Mouse (Mus musculus) lung, embryonic 15.5 days (tissue): Measurements from ENCODE around the gene Sema4b. TPM values are rescaled to one million over a fixed set of nuclear protein-coding genes. Genes with fewer than 3 reads are reported as not detected.

Source experiments
- ATAC-seq: fragments of 200-750 bp; cut with Nextera tagmentation; 2 replicates; pipeline ENCODE4 v1.8.0; 2017; ENCODE audit warnings: moderate number of reproducible peaks, borderline replicate concordance; ENCODE audit not compliant: low FRiP score, low TSS enrichment; ENCODE audit errors: extremely low read depth
- H3K27ac ChIP-seq: fragments of 300-500 bp; sonication (generic); 2 replicates; pipeline ENCODE4 v1.5.1; 2015; ENCODE audit warnings: moderate library complexity, mild to moderate bottlenecking, inconsistent platforms
- H3K27me3 ChIP-seq: fragments of 300-500 bp; sonication (generic); 2 replicates; pipeline ENCODE4 v1.6.1; 2015; ENCODE audit warnings: inconsistent platforms
- H3K36me3 ChIP-seq: fragments of 300-500 bp; sonication (generic); 2 replicates; pipeline ENCODE4 v1.6.1; 2015; ENCODE audit warnings: inconsistent platforms
- H3K4me1 ChIP-seq: fragments of 300-500 bp; sonication (generic); 2 replicates; pipeline ENCODE4 v1.6.1; 2015; ENCODE audit warnings: inconsistent platforms
- H3K4me2 ChIP-seq: fragments of 300-500 bp; sonication (generic); 2 replicates; pipeline ENCODE4 v1.6.1; 2015; ENCODE audit warnings: inconsistent platforms, mild to moderate bottlenecking, moderate library complexity
- H3K4me3 ChIP-seq: fragments of 300-500 bp; sonication (generic); 2 replicates; pipeline ENCODE4 v1.5.1; 2015; ENCODE audit warnings: mild to moderate bottlenecking, inconsistent platforms
- H3K9ac ChIP-seq: fragments of 300-500 bp; sonication (generic); 2 replicates; pipeline ENCODE4 v1.6.1; 2015; ENCODE audit warnings: inconsistent platforms
- H3K9me3 ChIP-seq: fragments of 300-500 bp; sonication (generic); 2 replicates; pipeline ENCODE4 v1.6.1; 2016; ENCODE audit warnings: inconsistent platforms
- WGBS: fragments of 180-500 bp; shearing (Covaris S2); methylation state at CpG from one replicate; pipeline ENCODE4 v1.1.7; 2015; 5-methylcytosine and 5-hydroxymethylcytosine counted together
- polyA plus RNA-seq: library from polyadenylated mRNA; unstranded; fragments of >200 nt; fragmentation: Nextera tagmentation; extraction: Ambion mirVana; gene quantifications from 2 replicates; pipeline ENCODE4 v1.2.1, GENCODE M21; 2015

Gene Sema4b
- polyA plus RNA-seq, 1 experiment from 2014 or later = 14.9 TPM

DNA sequence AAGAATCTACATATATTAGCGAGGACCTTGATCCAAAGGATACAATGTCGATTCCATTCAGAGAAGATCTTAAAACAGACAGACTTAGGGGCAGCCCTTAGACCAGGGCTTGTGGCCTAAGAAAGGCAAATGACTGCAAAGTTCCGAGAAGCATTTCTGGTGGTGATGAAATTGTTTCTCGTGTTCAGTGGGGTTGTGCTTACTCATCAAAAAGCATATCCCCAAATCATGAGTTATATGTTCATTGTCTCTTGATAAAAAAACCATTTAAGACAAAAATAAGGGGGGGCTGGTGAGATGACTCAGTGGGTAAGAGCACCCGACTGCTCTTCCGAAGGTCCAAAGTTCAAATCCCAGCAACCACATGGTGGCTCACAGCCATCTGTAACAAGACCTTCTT lies 7.3 kb upstream of the Sema4b start:
- WGBS = 82% methylated on average over 6 of the region's 6 CpGs
- Histone ChIP-seq H3K27ac (no peak overlapping the region), H3K4me3 (no peak overlapping the region), H3K4me1 (no peaks in the 10 kb centered on the region), H3K9ac (no peak overlapping the region), H3K27me3 (no peaks in the 10 kb centered on the region), H3K36me3 (no peaks in the 10 kb centered on the region), H3K9me3 (no peaks in the 10 kb centered on the region), H3K4me2 (no peak overlapping the region)
- no peak for ATAC-seq

DNA sequence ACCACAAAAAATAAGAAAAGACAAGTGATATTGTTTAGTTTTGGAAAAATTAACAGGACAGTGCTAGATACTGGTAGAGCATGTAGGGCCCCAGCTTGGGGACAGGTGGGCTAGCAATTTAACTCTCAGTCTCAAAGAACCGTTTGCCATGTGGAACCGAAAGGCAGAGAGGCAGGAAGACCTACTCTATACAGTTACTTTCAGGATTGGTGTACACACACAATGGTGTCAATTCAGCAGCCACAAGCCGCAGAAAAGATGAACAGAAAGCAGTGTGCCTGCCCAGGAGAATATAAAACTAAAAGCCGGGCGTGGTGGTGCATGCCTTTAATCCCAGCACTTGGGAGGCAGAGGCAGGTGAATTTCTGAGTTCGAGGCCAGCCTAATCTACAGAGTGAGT lies 6.9 kb upstream of the Sema4b start:
- no peak for ATAC-seq
- Histone ChIP-seq H3K9me3 (no peaks in the 10 kb centered on the region), H3K36me3 (no peaks in the 10 kb centered on the region), H3K4me1 (no peaks in the 10 kb centered on the region), H3K27ac (no peak overlapping the region), H3K4me2 (no peak overlapping the region), H3K4me3 (no peak overlapping the region), H3K27me3 (no peaks in the 10 kb centered on the region), H3K9ac (no peak overlapping the region)
- WGBS = 77% methylated on average over 6 of the region's 6 CpGs

DNA sequence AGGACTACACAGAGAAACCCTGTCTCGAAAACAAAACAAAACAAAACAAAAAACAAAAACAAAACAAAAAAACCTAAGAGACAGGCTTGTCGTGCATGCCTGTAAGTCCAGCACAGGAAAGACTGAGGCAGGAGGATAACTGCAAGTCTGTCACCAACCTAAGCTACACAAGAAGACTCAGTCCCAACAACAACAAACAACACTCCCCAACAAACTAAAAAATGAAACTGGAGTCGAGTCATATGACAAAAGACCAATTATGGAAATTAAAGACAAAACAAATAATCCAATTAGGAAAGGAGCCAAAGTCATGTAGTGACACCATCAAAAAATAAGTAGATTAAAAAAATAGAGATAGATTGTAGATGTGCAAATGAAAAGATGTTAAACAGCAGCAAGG lies 6.4 kb upstream of the Sema4b start:
- Histone ChIP-seq H3K4me3 (no peak overlapping the region), H3K9ac (no peak overlapping the region), H3K27ac (no peak overlapping the region), H3K4me2 (no peak overlapping the region), H3K36me3 (no peaks in the 10 kb centered on the region), H3K9me3 (no peaks in the 10 kb centered on the region), H3K4me1 (no peaks in the 10 kb centered on the region), H3K27me3 (no peaks in the 10 kb centered on the region)
- no peak for ATAC-seq
- 69% methylated on average over 3 of the region's 3 CpGs for whole genome bisulfite sequencing

DNA sequence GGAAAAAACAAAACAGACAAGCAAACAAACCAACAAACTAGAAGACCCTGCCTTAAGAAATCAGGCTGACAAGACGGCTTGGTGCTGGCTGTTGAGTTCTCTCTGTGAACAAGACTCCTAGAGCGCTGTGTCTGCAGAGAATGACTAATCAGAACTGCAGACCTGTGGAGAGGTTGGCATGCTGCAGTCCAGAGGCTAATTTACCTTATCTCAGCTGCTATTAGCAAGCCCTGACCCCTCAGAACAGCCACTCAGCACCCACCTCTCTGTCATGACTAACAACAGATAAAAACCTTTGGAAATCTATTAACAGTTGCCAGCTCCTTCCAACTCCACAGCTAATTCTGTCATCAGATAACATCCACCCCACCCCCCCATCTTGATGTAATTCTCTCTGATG lies 5.6 kb upstream of the Sema4b start:
- Histone ChIP-seq H3K36me3 (no peaks in the 10 kb centered on the region), H3K4me3 (no peak overlapping the region), H3K4me1 (peaks cover 2% of the 10 kb centered on the region), H3K27me3 (no peaks in the 10 kb centered on the region), H3K9ac (no peak overlapping the region), H3K9me3 (no peaks in the 10 kb centered on the region), H3K27ac (no peak overlapping the region), H3K4me2 (no peak overlapping the region)
- no peak for ATAC-seq
- WGBS = 40% methylated on average over 2 of the region's 2 CpGs

DNA sequence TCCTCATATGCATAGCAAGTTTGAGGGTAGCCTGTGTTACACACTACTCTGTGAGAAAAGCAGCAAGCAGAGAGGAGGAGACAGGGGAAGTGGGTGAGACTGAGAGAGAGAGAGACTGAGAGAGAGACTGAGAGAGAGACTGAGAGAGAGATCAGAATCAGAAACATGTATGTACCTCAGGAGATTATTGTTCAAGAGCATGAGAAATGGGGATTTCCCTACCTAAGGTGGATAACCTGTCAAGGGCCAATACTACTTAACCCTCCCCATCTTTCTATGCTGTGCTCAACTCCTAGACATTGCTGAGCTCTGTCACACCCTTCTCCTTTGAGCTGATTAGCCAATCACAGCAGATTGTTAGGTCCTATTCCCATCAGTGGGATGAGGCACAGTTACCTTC lies 4.5 kb upstream of the Sema4b start:
- no peak overlapping the region for H3K27ac ChIP-seq
- H3K4me2 ChIP-seq = no peak overlapping the region
- H3K9ac ChIP-seq = no peak overlapping the region
- no peak for ATAC-seq
- no peaks in the 10 kb centered on the region for H3K9me3 ChIP-seq
- H3K4me3 ChIP-seq = no peak overlapping the region
- peaks cover 13% of the 10 kb centered on the region for H3K4me1 ChIP-seq
- no peaks in the 10 kb centered on the region for H3K36me3 ChIP-seq
- H3K27me3 ChIP-seq = no peaks in the 10 kb centered on the region

DNA sequence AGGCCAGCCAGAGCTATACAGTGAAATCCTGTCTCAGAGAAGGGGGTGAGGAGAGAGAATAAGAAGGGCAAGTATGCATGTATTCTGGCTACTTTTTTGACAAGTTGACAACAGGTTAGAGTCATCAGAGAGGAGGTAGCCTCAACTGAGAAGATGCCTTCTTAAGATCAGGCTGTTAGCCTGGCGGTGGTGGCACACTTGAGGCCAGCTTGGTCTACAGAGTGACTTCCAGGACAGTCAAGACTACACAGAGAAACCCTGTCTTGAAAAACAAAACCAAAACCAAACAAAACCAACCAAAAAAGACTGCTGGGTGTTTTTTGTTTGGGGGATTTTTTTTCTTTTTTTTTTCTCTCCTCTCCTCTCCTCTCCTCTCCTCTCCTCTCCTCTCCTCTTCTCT lies 3.2 kb upstream of the Sema4b start:
- WGBS = 88% methylated on average over 1 of the region's 1 CpGs
- no peak for ATAC-seq
- H3K4me1 ChIP-seq = peaks cover 18% of the 10 kb centered on the region

DNA sequence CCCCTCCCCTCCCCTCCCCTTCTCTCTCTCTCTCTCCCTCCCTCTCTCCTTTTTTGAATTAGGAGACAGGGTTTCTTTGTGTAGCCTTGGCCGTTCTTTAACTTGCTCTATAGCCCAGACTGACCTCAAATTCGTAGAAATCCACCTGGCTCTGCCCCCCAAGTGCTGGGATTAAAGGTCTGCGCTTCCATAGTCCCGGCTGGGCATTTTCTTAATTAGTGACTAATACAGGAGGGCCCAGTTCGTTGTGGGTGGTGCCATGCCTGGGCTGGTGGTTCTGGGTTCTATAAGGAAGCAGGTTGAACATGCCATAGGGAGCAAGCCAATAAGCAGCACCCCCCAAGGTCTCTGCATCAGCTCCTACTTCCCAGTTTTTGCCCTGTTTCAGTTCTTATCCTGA lies 2.7 kb upstream of the Sema4b start:
- H3K4me3 ChIP-seq = no peak overlapping the region
- H3K36me3 ChIP-seq = no peaks in the 10 kb centered on the region
- H3K27ac ChIP-seq = no peak overlapping the region
- no peaks in the 10 kb centered on the region for H3K27me3 ChIP-seq
- H3K9me3 ChIP-seq = no peaks in the 10 kb centered on the region
- peaks cover 23% of the 10 kb centered on the region for H3K4me1 ChIP-seq
- 63% methylated on average over 5 of the region's 5 CpGs for WGBS
- no peak for ATAC-seq
- H3K4me2 ChIP-seq = no peak overlapping the region
- no peak overlapping the region for H3K9ac ChIP-seq

More for the DNA sequence above, 3.2 kb upstream of the Sema4b start:
- Histone ChIP-seq H3K27me3 (no peaks in the 10 kb centered on the region), H3K4me3 (no peak overlapping the region), H3K9me3 (no peaks in the 10 kb centered on the region), H3K4me2 (no peak overlapping the region), H3K9ac (no peak overlapping the region), H3K27ac (no peak overlapping the region), H3K36me3 (no peaks in the 10 kb centered on the region)

DNA sequence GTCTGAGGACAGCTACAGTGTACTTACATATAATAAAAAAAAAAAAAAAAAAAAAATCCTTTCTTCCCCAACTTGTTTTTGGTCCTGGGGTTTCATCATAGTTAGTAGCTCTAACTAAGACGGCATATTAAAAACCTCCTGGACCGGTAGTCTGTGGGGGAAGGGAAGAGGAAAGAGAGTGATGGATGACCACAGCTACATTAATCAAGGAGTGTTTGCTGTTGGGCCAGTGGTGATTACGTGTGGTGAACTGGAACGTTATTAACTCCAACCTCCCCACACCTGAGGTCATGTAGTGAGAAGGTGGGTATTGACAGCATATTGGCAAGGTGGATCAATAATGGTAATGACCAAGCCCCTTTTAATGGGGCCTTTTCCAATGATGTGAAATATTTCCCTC lies 2.1 kb upstream of the Sema4b start:
- Histone ChIP-seq H3K4me2 (no peak overlapping the region), H3K9me3 (no peaks in the 10 kb centered on the region), H3K4me3 (no peak overlapping the region), H3K36me3 (no peaks in the 10 kb centered on the region), H3K9ac (no peak overlapping the region), H3K4me1 (peaks cover 27% of the 10 kb centered on the region), H3K27ac (no peak overlapping the region), H3K27me3 (no peaks in the 10 kb centered on the region)
- 43% methylated on average over 4 of the region's 4 CpGs for WGBS
- no peak for ATAC-seq

DNA sequence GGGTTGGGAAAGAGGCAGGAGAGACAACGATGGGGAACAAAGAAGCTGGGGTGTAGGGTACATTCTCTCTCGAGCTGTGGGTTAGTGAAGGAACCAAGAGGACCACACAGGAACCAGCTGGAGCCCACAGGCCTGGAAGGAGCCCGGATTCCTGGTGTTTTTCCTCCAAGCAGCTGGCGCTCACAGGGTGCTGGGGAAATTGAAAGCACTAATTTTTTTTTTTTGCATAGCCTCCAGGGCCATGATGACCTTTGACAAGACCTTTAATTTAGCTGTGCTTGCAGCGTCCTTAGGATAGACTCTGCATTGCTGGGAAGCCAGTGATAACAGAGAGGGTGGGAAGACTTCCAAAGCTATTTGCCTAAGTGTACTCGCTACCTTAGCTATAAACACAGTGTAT lies 1.7 kb upstream of the Sema4b start:
- no peaks in the 10 kb centered on the region for H3K27me3 ChIP-seq
- no peak overlapping the region for H3K9ac ChIP-seq
- peaks cover 27% of the 10 kb centered on the region for H3K4me1 ChIP-seq
- no peak overlapping the region for H3K4me2 ChIP-seq
- H3K4me3 ChIP-seq = no peak overlapping the region
- no peaks in the 10 kb centered on the region for H3K36me3 ChIP-seq
- H3K9me3 ChIP-seq = no peaks in the 10 kb centered on the region
- no peak overlapping the region for H3K27ac ChIP-seq
- ATAC-seq = no peak
- WGBS = 51% methylated on average over 6 of the region's 6 CpGs

DNA sequence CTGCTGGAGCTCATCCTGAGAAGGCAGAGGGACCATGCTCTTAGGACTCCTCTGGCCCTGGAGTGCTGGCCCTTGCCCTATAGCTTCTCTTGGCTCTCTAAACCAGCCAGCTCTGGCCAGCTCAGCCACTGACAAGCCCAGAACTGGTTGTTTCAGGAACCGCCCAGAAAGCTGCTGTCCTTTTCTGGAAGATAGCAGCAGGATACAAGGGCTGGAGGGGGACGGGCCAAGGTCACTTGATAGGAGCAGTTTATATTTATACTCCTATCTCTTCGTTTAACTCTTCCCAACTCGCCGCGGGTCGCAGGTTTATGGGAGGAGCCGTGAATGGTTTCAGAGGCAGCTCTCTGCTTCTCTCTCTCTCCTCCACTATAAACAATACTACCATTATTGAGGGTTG lies 620 bp upstream of the Sema4b start:
- Histone ChIP-seq H3K9me3 (no peaks in the 10 kb centered on the region), H3K27ac (0 out of 2 replicates have a peak overlapping the region, but pooled peaks have one; percentile 58), H3K4me3 (peak overlapping the region; percentile 51), H3K4me2 (peak overlapping the region; percentile 89), H3K4me1 (peaks cover 27% of the 10 kb centered on the region), H3K9ac (no peak overlapping the region), H3K27me3 (no peaks in the 10 kb centered on the region), H3K36me3 (no peaks in the 10 kb centered on the region)
- peak; percentile 12; the same call in 1 of the 2 replicates for ATAC-seq
- WGBS = 11% methylated on average over 8 of the region's 8 CpGs

DNA sequence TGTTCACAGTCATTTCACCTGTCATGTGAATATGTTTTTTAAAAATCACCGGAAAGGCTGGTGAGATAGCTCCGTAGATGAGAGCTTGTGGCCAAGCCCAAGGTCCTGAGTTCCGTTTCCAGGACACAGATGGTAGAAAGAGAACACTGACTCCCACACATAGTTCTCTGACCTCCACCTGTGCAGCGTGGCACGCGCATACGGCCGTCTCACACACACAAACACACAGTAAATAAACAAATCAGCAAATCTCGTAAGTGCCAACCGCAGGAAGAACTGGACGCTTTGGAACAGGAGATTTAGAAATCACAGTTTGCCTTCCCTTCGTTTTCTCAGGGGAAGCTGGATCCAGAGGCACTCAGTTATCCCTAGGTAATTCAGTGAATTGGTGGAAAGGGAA lies 860 bp downstream of the Sema4b start:
- peaks cover 41% of the 10 kb centered on the region for H3K4me1 ChIP-seq
- WGBS = 71% methylated on average over 12 of the region's 12 CpGs
- H3K4me2 ChIP-seq = peak overlapping the region; percentile 89
- ATAC-seq = no peak
- H3K27ac ChIP-seq = no peak overlapping the region
- H3K4me3 ChIP-seq = peak overlapping the region; percentile 51
- H3K36me3 ChIP-seq = no peaks in the 10 kb centered on the region
- H3K9me3 ChIP-seq = no peaks in the 10 kb centered on the region
- no peak overlapping the region for H3K9ac ChIP-seq
- no peaks in the 10 kb centered on the region for H3K27me3 ChIP-seq

DNA sequence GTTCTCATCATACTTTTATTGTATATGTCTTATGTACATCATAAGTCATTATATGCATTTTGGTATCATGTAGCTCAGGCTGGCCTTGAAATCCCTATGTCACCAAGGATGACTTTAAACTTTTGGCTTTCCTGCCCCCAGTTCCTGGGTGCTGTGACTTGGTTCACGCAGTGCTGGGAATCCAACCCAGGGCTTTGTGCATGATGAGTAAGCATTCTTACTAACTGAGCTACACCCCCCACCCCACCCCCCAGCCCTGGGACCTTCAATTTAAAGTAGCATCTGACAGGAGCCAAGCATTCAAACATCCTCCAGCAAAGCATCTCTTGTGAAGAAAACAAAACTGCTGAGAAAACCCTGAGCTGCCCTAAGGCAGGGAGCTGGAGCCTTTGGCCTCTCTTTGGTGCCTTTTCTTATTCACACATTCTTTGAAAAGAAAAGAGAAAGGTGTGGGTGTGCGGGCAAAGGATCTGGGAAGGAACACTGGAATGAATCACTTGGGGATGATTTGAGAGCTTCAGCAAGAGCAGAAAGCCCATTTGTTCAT lies 2.0 kb downstream of the Sema4b start:
- Histone ChIP-seq H3K9me3 (no peaks in the 10 kb centered on the region), H3K27ac (no peak overlapping the region), H3K4me1 (peaks cover 53% of the 10 kb centered on the region), H3K27me3 (no peaks in the 10 kb centered on the region), H3K9ac (no peak overlapping the region), H3K36me3 (no peaks in the 10 kb centered on the region), H3K4me3 (no peak overlapping the region), H3K4me2 (no peak overlapping the region)
- WGBS = 92% methylated on average over 2 of the region's 2 CpGs
- ATAC-seq = no peak
